Mouse (Mus musculus): ENCODE results near the gene Ift20. TPM values are rescaled to one million over a fixed set of nuclear protein-coding genes. Genes with fewer than 3 reads are reported as not detected.

Gene Ift20
- 34.1 TPM for polyA plus RNA-seq (2014; fragmentation: Illumina TruSeq; extraction: RNeasy Lipid Tissue Mini Kit (QIAGEN cat#74804))

DNA sequence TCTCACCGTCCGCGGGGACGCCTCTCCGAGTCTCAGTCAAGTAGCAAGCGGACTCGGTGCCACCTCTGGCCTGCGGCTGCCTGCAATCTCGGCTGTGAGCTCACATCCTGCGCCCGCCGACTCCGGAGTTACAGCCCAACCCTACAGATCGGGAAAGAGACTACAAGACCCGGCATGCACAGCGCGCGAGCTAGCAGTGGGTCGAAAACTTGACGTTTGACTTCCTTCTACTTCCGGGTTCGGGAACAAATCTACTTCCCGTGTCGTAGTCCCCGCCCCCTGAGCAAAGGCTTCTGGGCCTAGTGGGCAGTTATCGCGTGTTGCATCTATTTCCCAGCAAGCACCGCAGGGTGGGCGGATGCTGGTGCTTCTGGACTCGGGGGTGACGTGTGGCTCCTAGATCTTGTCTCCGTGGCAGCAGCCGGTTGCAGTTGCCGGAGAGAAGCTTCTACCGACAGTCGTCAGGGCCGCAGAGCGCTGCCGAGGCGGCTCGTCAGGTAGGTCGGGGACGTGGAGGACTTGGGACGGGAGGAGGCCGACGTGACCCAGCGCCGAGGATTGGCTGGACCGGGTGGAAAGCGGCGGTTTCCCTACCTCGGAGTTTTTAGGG is at the start of gene Ift20, which contains the start of gene Tnfaip1:
TSS of gene Ift20 (plus strand) at position 282 of the 610 bp plus-strand sequence.
TSS of gene Tnfaip1 (minus strand) at position 253 of the 610 bp plus-strand sequence.

DNA sequence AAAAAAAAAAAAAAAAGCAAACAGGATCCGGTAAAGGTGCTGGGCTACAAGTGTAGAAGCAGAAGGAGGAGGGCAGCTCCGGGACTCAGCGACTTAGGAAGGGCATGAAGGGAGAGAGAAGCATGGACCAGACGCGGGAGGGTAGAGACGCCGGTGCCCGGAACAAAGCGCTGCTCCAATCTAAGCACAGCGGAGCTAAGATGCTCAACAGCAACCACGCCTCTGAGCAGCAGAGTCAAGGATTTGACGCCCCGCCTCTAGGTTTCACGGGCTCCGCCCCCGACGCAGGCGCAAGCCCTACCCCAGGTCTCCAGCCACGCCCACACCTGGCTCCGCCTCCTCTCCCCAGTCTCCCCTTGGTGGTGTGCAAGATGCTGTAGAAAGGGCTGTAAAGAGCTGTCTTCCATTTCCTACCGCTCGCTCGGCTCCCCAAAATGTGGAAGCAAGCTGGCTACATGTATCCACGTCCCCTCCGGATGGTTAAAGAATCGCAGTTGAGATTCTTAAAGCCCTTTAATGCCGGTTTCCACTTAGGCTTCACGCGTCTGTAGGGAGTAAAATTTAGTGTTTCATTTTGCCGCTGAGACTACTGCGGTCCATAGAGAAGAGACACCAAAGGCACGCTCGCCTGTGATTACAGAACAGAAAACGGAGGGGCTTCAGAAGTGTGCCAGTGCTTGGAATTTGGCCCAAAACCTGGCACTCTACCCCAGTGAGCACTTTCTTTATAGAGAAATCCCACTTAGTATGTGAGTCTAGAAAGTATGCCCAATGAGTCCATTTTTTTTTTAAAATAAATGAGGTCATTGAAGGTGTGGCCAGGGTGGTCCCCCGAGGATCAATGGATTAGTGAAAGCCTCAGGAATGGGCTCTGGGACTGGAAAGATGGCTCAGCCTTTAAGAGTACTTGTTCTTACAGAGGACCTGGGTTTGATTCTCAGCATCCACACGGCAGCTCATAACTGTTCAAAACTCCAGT is 38.3 kb upstream of the Ift20 start, which contains the start of gene Sarm1:
TSS of gene Sarm1 (minus strand) at position 211 of the 979 bp plus-strand sequence.

GRCm38 (mm10) chr11:78499004-78499403 is 37.2 kb upstream of the Ift20 start, which contains the start of gene Vtn:
Gene Vtn (plus strand): TSS chr11:78499091.

GRCm38 (mm10) chr11:78502909-78503650 is 33.1 kb upstream of the Ift20 start, which contains the start of gene Sebox:
Gene Sebox (plus strand): TSS chr11:78503447.

DNA sequence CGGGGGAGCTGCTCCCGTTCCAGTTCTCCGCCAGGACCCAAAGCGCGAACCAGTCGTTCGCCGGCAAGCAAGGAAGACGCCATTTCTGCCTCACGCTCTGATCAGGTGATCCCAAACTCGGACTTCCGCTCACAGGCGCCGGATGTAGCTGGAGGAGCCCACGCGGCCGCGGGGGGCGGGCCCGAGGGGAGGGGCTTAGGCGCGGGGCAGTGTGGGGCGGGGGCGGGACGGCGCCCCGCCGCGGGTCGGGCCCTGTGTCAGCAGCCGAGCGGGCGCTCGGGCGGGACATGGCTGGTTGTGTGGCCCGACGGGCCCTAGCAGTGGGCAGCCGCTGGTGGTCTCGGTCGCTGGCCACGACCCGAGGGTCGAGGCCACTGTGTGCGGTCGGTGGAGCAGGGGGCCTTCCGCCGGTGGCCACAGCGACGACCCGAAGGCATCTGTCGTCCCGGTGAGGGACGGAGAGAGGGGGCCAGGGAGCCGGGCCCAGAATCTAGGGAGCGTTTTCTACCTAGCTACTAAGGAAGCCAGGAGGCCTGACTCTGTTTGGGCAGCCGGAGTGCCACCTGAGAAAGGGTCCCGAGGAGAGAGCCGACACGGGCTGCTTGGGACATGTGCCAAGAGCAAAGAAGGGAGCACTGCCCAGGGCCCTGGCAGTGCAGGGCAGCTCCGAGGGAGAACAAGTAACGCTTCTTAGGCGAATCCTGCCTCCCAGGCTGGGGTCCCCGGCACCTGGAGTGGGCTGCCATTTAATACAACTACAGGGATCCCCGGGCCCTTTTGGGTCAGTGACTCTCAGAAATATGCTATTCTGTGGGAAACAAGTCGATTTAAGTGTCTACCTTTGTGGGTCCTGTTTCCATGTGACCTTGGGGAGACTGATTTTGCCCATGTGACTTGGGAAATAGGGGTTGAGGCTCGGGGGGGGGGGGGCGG is 23.9 kb upstream of the Ift20 start, which contains the start of the genes Tmem199 and Poldip2:
TSS of gene Tmem199 (minus strand) at position 148 of the 933 bp plus-strand sequence.
TSS of gene Poldip2 (plus strand) at position 169 of the 933 bp plus-strand sequence.

GRCm38 (mm10) chr11:78550168-78551058 is 14.3 kb downstream of the Ift20 start, which contains the start of gene Tmem97:
Gene Tmem97 (minus strand): TSS chr11:78550777.

Other genes with a start within 250 kb of the Ift20 start
- gene BC030499, start 245.5 kb upstream of the Ift20 start, polyA plus RNA-seq (2014; fragmentation: Illumina TruSeq; extraction: RNeasy Lipid Tissue Mini Kit (QIAGEN cat#74804)) = 0.20 TPM
- 5.2 TPM for gene Spag5, start 234.8 kb upstream of the Ift20 start, polyA plus RNA-seq (2014; fragmentation: Illumina TruSeq; extraction: RNeasy Lipid Tissue Mini Kit (QIAGEN cat#74804))
- gene Aldoc, start 213.4 kb upstream of the Ift20 start, polyA plus RNA-seq (2014; fragmentation: Illumina TruSeq; extraction: RNeasy Lipid Tissue Mini Kit (QIAGEN cat#74804)) = 16.9 TPM
- gene Pigs, start 207.9 kb upstream of the Ift20 start, polyA plus RNA-seq (2014; fragmentation: Illumina TruSeq; extraction: RNeasy Lipid Tissue Mini Kit (QIAGEN cat#74804)) = 3.0 TPM
- 6.0 TPM for gene Unc119, start 192.9 kb upstream of the Ift20 start, polyA plus RNA-seq (2014; fragmentation: Illumina TruSeq; extraction: RNeasy Lipid Tissue Mini Kit (QIAGEN cat#74804))
- not detected for gene Foxn1, start 149.8 kb upstream of the Ift20 start, polyA plus RNA-seq (2014; fragmentation: Illumina TruSeq; extraction: RNeasy Lipid Tissue Mini Kit (QIAGEN cat#74804))
- gene Slc13a2, start 114.1 kb upstream of the Ift20 start, polyA plus RNA-seq (2014; fragmentation: Illumina TruSeq; extraction: RNeasy Lipid Tissue Mini Kit (QIAGEN cat#74804)) = 0.17 TPM
- 0.74 TPM for gene Slc46a1, start 70.7 kb upstream of the Ift20 start, polyA plus RNA-seq (2014; fragmentation: Illumina TruSeq; extraction: RNeasy Lipid Tissue Mini Kit (QIAGEN cat#74804))
- gene Sarm1, start 38.6 kb upstream of the Ift20 start, polyA plus RNA-seq (2014; fragmentation: Illumina TruSeq; extraction: RNeasy Lipid Tissue Mini Kit (QIAGEN cat#74804)) = not detected
- gene Vtn, start 37.3 kb upstream of the Ift20 start, polyA plus RNA-seq (2014; fragmentation: Illumina TruSeq; extraction: RNeasy Lipid Tissue Mini Kit (QIAGEN cat#74804)) = not detected
- 0.97 TPM for gene Sebox, start 32.9 kb upstream of the Ift20 start, polyA plus RNA-seq (2014; fragmentation: Illumina TruSeq; extraction: RNeasy Lipid Tissue Mini Kit (QIAGEN cat#74804))
- 20.3 TPM for gene Tmem199, start 24.2 kb upstream of the Ift20 start, polyA plus RNA-seq (2014; fragmentation: Illumina TruSeq; extraction: RNeasy Lipid Tissue Mini Kit (QIAGEN cat#74804))
- gene Poldip2, start 24.2 kb upstream of the Ift20 start, polyA plus RNA-seq (2014; fragmentation: Illumina TruSeq; extraction: RNeasy Lipid Tissue Mini Kit (QIAGEN cat#74804)) = 8.2 TPM
- gene Tnfaip1, start within 50 bp of the Ift20 start, polyA plus RNA-seq (2014; fragmentation: Illumina TruSeq; extraction: RNeasy Lipid Tissue Mini Kit (QIAGEN cat#74804)) = 30.6 TPM
- 27.6 TPM for gene Tmem97, start 14.4 kb downstream of the Ift20 start, polyA plus RNA-seq (2014; fragmentation: Illumina TruSeq; extraction: RNeasy Lipid Tissue Mini Kit (QIAGEN cat#74804))
- gene Nlk, start 161.0 kb downstream of the Ift20 start, polyA plus RNA-seq (2014; fragmentation: Illumina TruSeq; extraction: RNeasy Lipid Tissue Mini Kit (QIAGEN cat#74804)) = 94.3 TPM
- 4.8 TPM for gene Ccnq, start 215.4 kb downstream of the Ift20 start, polyA plus RNA-seq (2014; fragmentation: Illumina TruSeq; extraction: RNeasy Lipid Tissue Mini Kit (QIAGEN cat#74804))

All from ovary, adult 10 weeks (tissue).